Mouse (Mus musculus) MEL (cell line): ENCODE data around the gene Magohb. TPM values are rescaled to one million over a fixed set of nuclear protein-coding genes. Genes with fewer than 3 reads are reported as not detected.
"Not testable (repeated sequence)": the region's sequence is repeated elsewhere in the genome, so short reads cannot be mapped to it uniquely, and the experiment has no call there.

Experiments
- DNase-seq: peaks from one replicate; pipeline ENCODE4 v3.0.0; 2011; ENCODE audit warnings: low read depth, low spot score
- H3K27ac ChIP-seq: 2 replicates; pipeline ENCODE4 v1.5.1; 2012; ENCODE audit warnings: low read depth, mild to moderate bottlenecking, control low read depth, low read length, moderate library complexity; ENCODE audit not compliant: control insufficient read depth
- H3K27me3 ChIP-seq, 2 experiments: fragments of 150-350 bp in 1 of 2; sonication (generic) in 1 of 2; 2 replicates each; pipeline ENCODE4 v1.6.1; 2012; ENCODE audit warnings: low read length in 2 of 2, mild to moderate bottlenecking in 2 of 2, improper control_type of control experiment in 1 of 2, moderate library complexity in 1 of 2; ENCODE audit not compliant: insufficient read depth in 2 of 2, control insufficient read depth in 1 of 2
- H3K36me3 ChIP-seq, 2 experiments: 2 replicates each; pipeline ENCODE4 v1.6.1; 2012 to 2014; ENCODE audit warnings: low read length in 2 of 2, improper control_type of control experiment in 1 of 2, inconsistent platforms in 1 of 2, mild to moderate bottlenecking in 1 of 2; ENCODE audit not compliant: insufficient read depth in 2 of 2, control insufficient read depth in 1 of 2
- H3K4me1 ChIP-seq, 2 experiments: fragments of 150-350 bp in 1 of 2; sonication (generic) in 1 of 2; 2 replicates each; pipeline ENCODE4 v1.6.1; 2012; ENCODE audit warnings: low read length in 2 of 2, improper control_type of control experiment in 1 of 2, mild to moderate bottlenecking in 1 of 2; ENCODE audit not compliant: insufficient read depth in 2 of 2, control insufficient read depth in 1 of 2
- H3K4me3 ChIP-seq, 2 experiments: fragments of 150-350 bp in 1 of 2; sonication (generic) in 1 of 2; 2 replicates each; pipeline ENCODE4 v1.5.1; 2012; ENCODE audit warnings: low read depth in 2 of 2, low read length in 2 of 2, mild to moderate bottlenecking in 2 of 2, moderate library complexity in 2 of 2, control low read depth in 1 of 2, improper control_type of control experiment in 1 of 2; ENCODE audit not compliant: control insufficient read depth in 1 of 2, insufficient read depth in 1 of 2
- H3K79me2 ChIP-seq: 2 replicates; pipeline ENCODE4 v1.6.1; 2012; ENCODE audit warnings: mild to moderate bottlenecking, low read length, moderate library complexity; ENCODE audit not compliant: control insufficient read depth, poor library complexity, insufficient read depth
- H3K9ac ChIP-seq: 2 replicates; pipeline ENCODE4 v1.6.1; 2012; ENCODE audit warnings: low read depth, mild to moderate bottlenecking, control low read depth, low read length, moderate library complexity; ENCODE audit not compliant: control insufficient read depth, poor library complexity, severe bottlenecking
- H3K9me3 ChIP-seq: fragments of 150-350 bp; sonication (generic); replicated peaks from 2 replicates; pipeline ENCODE4 v1.6.1; 2012; ENCODE audit warnings: mild to moderate bottlenecking, low read length, improper control_type of control experiment, moderate library complexity; ENCODE audit not compliant: insufficient read depth
- CHD1 ChIP-seq: IDR thresholded peaks from 2 replicates; pipeline ENCODE4 v1.6.1; 2012; ENCODE audit warnings: low read depth, mild to moderate bottlenecking, inconsistent platforms, low read length, improper control_type of control experiment
- CHD2 ChIP-seq: IDR thresholded peaks from 2 replicates; pipeline ENCODE4 v1.6.1; 2011; ENCODE audit warnings: low read length, improper control_type of control experiment
- CTCF ChIP-seq, 3 experiments: IDR thresholded peaks in 2 of 3; conservative IDR thresholded peaks in 1 of 3; 2 replicates each; pipeline ENCODE4 v1.5.1; 2011 to 2012; ENCODE audit warnings: low read length in 3 of 3, low read depth in 2 of 3, mild to moderate bottlenecking in 2 of 3, improper control_type of control experiment in 1 of 3, inconsistent platforms in 1 of 3, mixed read lengths in 1 of 3, moderate library complexity in 1 of 3; ENCODE audit not compliant: control insufficient read depth in 1 of 3, insufficient read depth in 1 of 3, poor library complexity in 1 of 3, severe bottlenecking in 1 of 3
- ETS1 ChIP-seq: IDR thresholded peaks from 2 replicates; pipeline ENCODE4 v1.6.1; 2012; ENCODE audit warnings: low read depth, mild to moderate bottlenecking, inconsistent platforms, low read length, improper control_type of control experiment, moderate library complexity
- GABPA ChIP-seq: IDR thresholded peaks from 2 replicates; pipeline ENCODE4 v1.6.1; 2012; ENCODE audit warnings: low read depth, mild to moderate bottlenecking, inconsistent platforms, low read length, improper control_type of control experiment, moderate library complexity
- GATA1 ChIP-seq: IDR thresholded peaks from 2 replicates; pipeline ENCODE4 v1.6.1; 2011; ENCODE audit warnings: low read depth, low read length, improper control_type of control experiment
- MAFK ChIP-seq: IDR thresholded peaks from 2 replicates; pipeline ENCODE4 v1.6.1; 2011; ENCODE audit warnings: low read depth, mild to moderate bottlenecking, low read length, improper control_type of control experiment, borderline replicate concordance
- MAX ChIP-seq: IDR thresholded peaks from 2 replicates; pipeline ENCODE4 v1.6.1; 2011; ENCODE audit warnings: low read length, improper control_type of control experiment
- MAZ ChIP-seq: IDR thresholded peaks from 2 replicates; pipeline ENCODE4 v1.6.1; 2012; ENCODE audit warnings: low read depth, mild to moderate bottlenecking, inconsistent platforms, low read length, improper control_type of control experiment
- MXI1 ChIP-seq: IDR thresholded peaks from 2 replicates; pipeline ENCODE4 v1.6.1; 2011; ENCODE audit warnings: mild to moderate bottlenecking, low read depth, low read length, improper control_type of control experiment
- MYB ChIP-seq: IDR thresholded peaks from 2 replicates; pipeline ENCODE4 v1.6.1; 2011; ENCODE audit warnings: mild to moderate bottlenecking, low read depth, low read length, improper control_type of control experiment
- MYC ChIP-seq: IDR thresholded peaks from 2 replicates; pipeline ENCODE4 v1.6.1; 2011; ENCODE audit warnings: low read depth, mild to moderate bottlenecking, low read length, improper control_type of control experiment, moderate library complexity
- POLR2A ChIP-seq, 2 experiments: IDR thresholded peaks; 2 replicates each; pipeline ENCODE4 v1.6.1; 2011 to 2012; ENCODE audit warnings: low read length in 2 of 2, mild to moderate bottlenecking in 2 of 2, control low read depth in 1 of 2, improper control_type of control experiment in 1 of 2, low read depth in 1 of 2, moderate library complexity in 1 of 2; ENCODE audit not compliant: control insufficient read depth in 1 of 2, insufficient read depth in 1 of 2, poor library complexity in 1 of 2
- POLR2AphosphoS2 ChIP-seq: IDR thresholded peaks from 2 replicates; pipeline ENCODE4 v1.6.1; 2011; ENCODE audit warnings: low read length, improper control_type of control experiment
- RAD21 ChIP-seq: IDR thresholded peaks from 2 replicates; pipeline ENCODE4 v1.6.1; 2011; ENCODE audit warnings: mild to moderate bottlenecking, low read depth, low read length, improper control_type of control experiment
- RCOR1 ChIP-seq: IDR thresholded peaks from 2 replicates; pipeline ENCODE4 v1.6.1; 2012; ENCODE audit warnings: low read depth, mild to moderate bottlenecking, inconsistent platforms, low read length, improper control_type of control experiment
- SIN3A ChIP-seq: IDR thresholded peaks from 2 replicates; pipeline ENCODE4 v1.6.1; 2012; ENCODE audit warnings: low read length, improper control_type of control experiment, inconsistent platforms
- SMC3 ChIP-seq: IDR thresholded peaks from 2 replicates; pipeline ENCODE4 v1.6.1; 2011; ENCODE audit warnings: low read depth, low read length, improper control_type of control experiment
- TAL1 ChIP-seq: IDR thresholded peaks from 2 replicates; pipeline ENCODE4 v1.6.1; 2012; ENCODE audit warnings: mild to moderate bottlenecking, inconsistent platforms, low read length, moderate library complexity, mixed read lengths
- TCF12 ChIP-seq: IDR thresholded peaks from 2 replicates; pipeline ENCODE4 v1.6.1; 2014; ENCODE audit warnings: low read depth, mild to moderate bottlenecking, inconsistent platforms, low read length, improper control_type of control experiment, moderate library complexity
- UBTF ChIP-seq: IDR thresholded peaks from 2 replicates; pipeline ENCODE4 v1.6.1; 2012; ENCODE audit warnings: low read depth, mild to moderate bottlenecking, inconsistent platforms, low read length, improper control_type of control experiment, moderate library complexity, borderline replicate concordance; ENCODE audit not compliant: insufficient read depth
- ZC3H11A ChIP-seq: IDR thresholded peaks from 2 replicates; pipeline ENCODE4 v1.6.1; 2012; ENCODE audit warnings: low read depth, mild to moderate bottlenecking, inconsistent platforms, low read length, improper control_type of control experiment
- polyA plus RNA-seq, 2 experiments: library from polyadenylated mRNA; stranded (reverse) in 1 of 2; unstranded in 1 of 2; fragments of >175 nt in 1 of 2; fragments of >200 nt in 1 of 2; gene quantifications; 2 replicates each; pipeline versions ENCODE4 v1.2.1 to v1.2.4; 2012; ENCODE audit warnings: low replicate concordance in 2 of 2, low read depth in 1 of 2; ENCODE audit not compliant: insufficient read length in 2 of 2, insufficient read depth in 1 of 2, missing spikeins in 1 of 2
- total RNA-seq: library from RNA; depleted of rRNA; stranded (reverse); fragments of 300-350 nt; gene quantifications from 2 replicates; pipeline ENCODE4 v1.2.3, GENCODE M21; 2012

Magohb gene
- total and polyA plus RNA-seq, 3 experiments: 31.4 to 38.2 TPM; not detected in 1

DNA sequence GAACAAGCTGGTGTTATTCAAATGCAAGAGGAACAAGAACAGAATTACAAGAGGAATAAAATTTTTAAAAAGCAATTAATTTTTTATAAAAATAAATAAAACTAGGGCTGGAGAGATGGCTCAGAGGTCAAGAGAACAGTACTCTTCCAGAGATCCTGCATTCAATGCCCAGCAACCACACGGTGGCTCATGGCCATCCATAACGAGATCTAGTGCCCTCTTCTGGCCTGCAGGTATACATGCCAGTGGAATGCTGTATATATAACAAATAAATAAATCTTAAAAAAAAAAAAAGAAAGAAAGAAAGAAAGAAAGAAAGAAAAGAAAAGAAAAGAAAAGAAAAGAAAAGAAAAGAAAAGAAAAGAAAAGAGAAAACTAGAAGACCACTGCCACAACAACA lies 2.6 kb downstream of the Magohb start:
- no peaks in the 10 kb centered on the region for H3K9me3 ChIP-seq
- peaks cover 0 to 2% of the 10 kb centered on the region in 2 experiments; a peak in 3 of 4 replicates for H3K4me1 ChIP-seq
- H3K36me3 ChIP-seq: peaks cover 1 to 22% of the 10 kb centered on the region in 2 experiments
- peaks cover 14% of the 10 kb centered on the region for H3K79me2 ChIP-seq
- no peak overlapping the region for H3K9ac ChIP-seq
- H3K27me3 ChIP-seq: no peaks in the 10 kb centered on the region
- no peak overlapping the region for H3K27ac ChIP-seq
- TF ChIP-seq MYB (no peak), MYC (peak; percentile 20; the same call in 1 of the 2 replicates), RAD21 (peak; percentile 50), CTCF (IDR thresholded peaks at IDR 0.05 in 2 of 3, conservative IDR thresholded peaks at IDR 0.05 in 1 of 3; ENCODE audit: control insufficient read depth in 1 of 3, insufficient read depth in 1 of 3, low read depth in 2 of 3, low read length in 3 of 3, poor library complexity in 1 of 3, severe bottlenecking in 1 of 3) (peak; percentile 32 to 71 (median 65); a peak in 5 of 6 replicates), ZC3H11A (peak; percentile 33), MXI1 (no peak), SMC3 (peak; percentile 62)
- no peak overlapping the region for H3K4me3 ChIP-seq
- DNase-seq: peak; percentile 64

DNA sequence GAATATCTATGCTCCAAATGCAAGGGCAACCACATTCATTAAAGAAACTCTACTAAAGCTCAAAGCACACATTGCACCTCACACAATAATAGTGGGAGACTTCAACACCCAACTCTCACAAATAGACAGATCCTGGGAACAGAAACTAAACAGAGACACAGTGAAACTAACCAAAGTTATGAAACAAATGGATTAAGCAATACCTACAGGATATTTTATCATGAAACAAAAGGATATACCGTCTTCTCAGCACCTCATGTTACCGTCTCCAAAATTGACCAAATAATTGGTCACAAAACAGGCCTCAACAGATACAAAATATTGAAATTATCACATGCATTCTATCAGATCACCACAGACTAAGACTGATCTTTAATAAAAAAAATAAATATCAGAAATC lies 14.9 kb downstream of the Magohb start:
- H3K4me3 ChIP-seq, H3K9ac ChIP-seq, DNase-seq, H3K27me3 ChIP-seq, H3K9me3 ChIP-seq, H3K27ac ChIP-seq, H3K79me2 ChIP-seq: not testable (repeated sequence)
- Histone ChIP-seq H3K36me3 (peaks cover 3 to 15% of the 10 kb centered on the region in 2 experiments), H3K4me1 (peaks cover 8 to 11% of the 10 kb centered on the region in 2 experiments)

DNA sequence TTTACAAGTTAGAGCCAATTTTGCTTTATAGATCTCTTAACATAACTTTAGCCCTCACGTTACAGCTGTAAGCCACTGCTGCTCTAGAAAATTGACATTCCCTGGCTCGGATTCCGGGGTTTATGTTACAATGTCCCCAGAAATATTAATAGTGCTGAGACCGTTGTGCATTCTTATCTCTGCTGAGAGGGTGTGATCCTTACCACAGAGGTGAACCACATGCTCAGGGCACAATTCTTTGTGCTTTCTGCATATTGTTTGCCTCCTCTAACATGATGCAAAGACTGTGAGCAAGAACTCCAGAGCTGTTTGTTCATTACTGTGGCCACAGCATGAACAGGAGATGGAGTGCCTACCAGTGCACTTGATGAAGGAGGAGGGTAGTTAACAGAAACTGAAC lies 16.4 kb downstream of the Magohb start:
- no peak overlapping the region for H3K4me3 ChIP-seq
- no peak for DNase-seq
- peaks cover 8 to 11% of the 10 kb centered on the region in 2 experiments for H3K4me1 ChIP-seq
- no peaks in the 10 kb centered on the region for H3K9me3 ChIP-seq
- no peaks in the 10 kb centered on the region for H3K79me2 ChIP-seq
- H3K27me3 ChIP-seq: no peaks in the 10 kb centered on the region
- H3K9ac ChIP-seq: no peak overlapping the region
- H3K36me3 ChIP-seq: peaks cover 0 to 15% of the 10 kb centered on the region in 2 experiments; a peak in 2 of 4 replicates
- no peak for TF ChIP-seq CHD1
- TF ChIP-seq TCF12: no peak
- no peak for TF ChIP-seq GATA1
- no peak for TF ChIP-seq MYC
- no peak for TF ChIP-seq TAL1
- TF ChIP-seq SIN3A: 0 out of 2 replicates have a peak, but pooled peaks have one; percentile 12
- no peak for TF ChIP-seq CHD2
- TF ChIP-seq MAFK: no peak
- TF ChIP-seq ETS1: no peak
- TF ChIP-seq MAZ: no peak
- 0 out of 2 replicates have a peak, but pooled peaks have one; percentile 29 for TF ChIP-seq MAX
- TF ChIP-seq UBTF: no peak
- no peak for TF ChIP-seq POLR2AphosphoS2
- no peak for TF ChIP-seq POLR2A (IDR thresholded peaks at IDR 0.05; ENCODE audit: control insufficient read depth in 1 of 2, insufficient read depth in 1 of 2, low read depth in 1 of 2, low read length in 2 of 2, poor library complexity in 1 of 2)
- no peak for TF ChIP-seq GABPA
- TF ChIP-seq RCOR1: no peak
- no peak overlapping the region for H3K27ac ChIP-seq
